Mouse (Mus musculus): ENCODE results near the gene Fgfr2. TPM values are rescaled to one million over a fixed set of nuclear protein-coding genes. Genes with fewer than 3 reads are reported as not detected.

Gene Fgfr2
- polyA plus RNA-seq, 1 experiment from 2014 or later = 17.2 TPM

DNA sequence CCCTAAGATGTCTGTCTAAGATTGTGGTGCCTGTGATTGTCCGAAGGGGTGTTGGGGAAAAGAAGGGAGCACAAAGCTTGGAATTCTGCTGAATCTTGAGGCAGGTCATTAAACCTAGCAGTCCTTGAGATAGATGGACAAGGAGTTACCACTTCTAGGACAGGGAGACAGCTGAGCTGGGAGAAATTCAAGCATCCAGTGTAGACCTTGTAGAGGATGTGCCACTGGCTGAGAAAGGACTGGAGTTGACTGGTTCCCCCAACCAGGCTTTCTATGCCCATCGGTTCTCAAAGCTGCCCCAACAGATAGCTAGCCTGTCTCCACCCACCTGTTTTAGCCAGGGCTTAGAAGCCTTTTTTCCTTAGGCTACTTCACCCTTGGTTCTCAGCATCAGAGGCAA lies 1576.7 kb downstream of the Fgfr2 start:
- Histone ChIP-seq H3K27me3 (peaks cover 98% of the 10 kb centered on the region), H3K27ac (no peak overlapping the region), H3K4me1 (replicated peaks) (peaks cover 31% of the 10 kb centered on the region), H3K4me2 (no peak overlapping the region), H3K9ac (no peak overlapping the region), H3K9me3 (replicated peaks) (no peaks in the 10 kb centered on the region), H3K4me3 (no peak overlapping the region), H3K36me3 (no peaks in the 10 kb centered on the region)
- WGBS = 0% methylated on average over 2 of the region's 2 CpGs
- no peak for ATAC-seq (replicated peaks; ENCODE audit: insufficient number of reproducible peaks, insufficient read depth, low FRiP score, low read depth)

DNA sequence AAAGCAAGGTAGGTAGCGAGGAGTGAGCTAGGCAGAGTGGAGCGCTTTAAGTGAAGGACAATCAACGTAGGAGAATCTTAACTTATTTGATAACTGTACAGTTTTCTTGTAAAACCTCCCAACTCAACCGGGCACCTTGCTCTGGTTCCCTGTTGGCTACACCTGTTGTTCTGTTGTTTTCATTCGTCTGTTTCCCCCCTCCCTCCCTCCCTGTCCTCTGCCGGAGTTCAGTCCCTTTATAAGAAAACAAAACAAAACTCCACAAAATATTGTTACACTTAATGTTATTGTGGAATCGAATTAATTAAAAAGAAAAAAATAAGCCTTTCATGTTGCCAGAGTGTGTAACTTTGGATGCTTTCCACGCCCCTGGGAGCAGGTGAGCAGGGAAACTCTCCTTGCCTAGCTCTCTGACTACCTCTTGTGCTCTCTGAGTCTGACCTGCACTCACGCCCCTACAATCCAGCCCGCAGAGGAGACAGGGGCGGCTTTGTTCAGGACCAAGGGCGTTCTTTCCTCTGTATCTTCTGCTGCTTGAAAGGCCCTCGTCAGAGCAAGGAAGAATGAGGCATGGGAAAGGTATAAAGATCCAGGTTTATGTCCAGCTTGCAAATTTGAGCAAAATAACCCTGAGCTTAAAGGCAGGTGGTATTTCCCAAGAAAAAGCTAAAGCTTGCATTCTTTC lies 1577.3 kb downstream of the Fgfr2 start:
- ATAC-seq (replicated peaks; ENCODE audit: insufficient number of reproducible peaks, insufficient read depth, low FRiP score, low read depth) = no peak
- Histone ChIP-seq H3K4me2 (no peak overlapping the region), H3K4me3 (no peak overlapping the region), H3K27ac (no peak overlapping the region), H3K27me3 (peaks cover 98% of the 10 kb centered on the region), H3K4me1 (replicated peaks) (peaks cover 31% of the 10 kb centered on the region), H3K9me3 (replicated peaks) (no peaks in the 10 kb centered on the region), H3K36me3 (no peaks in the 10 kb centered on the region), H3K9ac (no peak overlapping the region)
- 4% methylated on average over 13 of the region's 13 CpGs for WGBS

DNA sequence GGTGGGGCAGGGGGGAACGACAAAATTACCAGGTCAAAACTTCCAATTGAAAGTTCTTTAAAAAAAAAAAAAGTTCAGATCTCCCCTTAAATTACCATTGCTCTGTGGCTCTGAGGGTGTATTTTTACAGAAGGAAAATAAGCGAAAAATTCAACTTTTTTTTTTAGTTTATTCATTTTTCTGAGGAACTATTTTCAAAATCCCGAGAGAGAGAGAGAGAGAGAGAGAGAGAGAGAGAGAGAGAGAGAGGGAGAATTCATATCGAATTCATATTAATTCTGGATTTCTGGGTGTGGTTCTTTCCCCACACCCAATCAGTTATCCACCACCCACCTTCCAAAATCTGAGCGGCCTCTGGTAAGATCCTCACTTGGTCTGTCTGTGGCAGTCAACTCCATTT lies 1578.3 kb downstream of the Fgfr2 start:
- H3K9me3 ChIP-seq (replicated peaks) = no peaks in the 10 kb centered on the region
- H3K4me3 ChIP-seq = peak overlapping the region; percentile 48; the same call in 1 of the 2 replicates
- ATAC-seq (replicated peaks; ENCODE audit: insufficient number of reproducible peaks, insufficient read depth, low FRiP score, low read depth) = no peak
- 4% methylated on average over 5 of the region's 5 CpGs for WGBS
- no peak overlapping the region for H3K9ac ChIP-seq
- H3K36me3 ChIP-seq = no peaks in the 10 kb centered on the region
- no peak overlapping the region for H3K27ac ChIP-seq
- peaks cover 31% of the 10 kb centered on the region for H3K4me1 ChIP-seq (replicated peaks)
- H3K4me2 ChIP-seq = no peak overlapping the region
- peaks cover 97% of the 10 kb centered on the region for H3K27me3 ChIP-seq

DNA sequence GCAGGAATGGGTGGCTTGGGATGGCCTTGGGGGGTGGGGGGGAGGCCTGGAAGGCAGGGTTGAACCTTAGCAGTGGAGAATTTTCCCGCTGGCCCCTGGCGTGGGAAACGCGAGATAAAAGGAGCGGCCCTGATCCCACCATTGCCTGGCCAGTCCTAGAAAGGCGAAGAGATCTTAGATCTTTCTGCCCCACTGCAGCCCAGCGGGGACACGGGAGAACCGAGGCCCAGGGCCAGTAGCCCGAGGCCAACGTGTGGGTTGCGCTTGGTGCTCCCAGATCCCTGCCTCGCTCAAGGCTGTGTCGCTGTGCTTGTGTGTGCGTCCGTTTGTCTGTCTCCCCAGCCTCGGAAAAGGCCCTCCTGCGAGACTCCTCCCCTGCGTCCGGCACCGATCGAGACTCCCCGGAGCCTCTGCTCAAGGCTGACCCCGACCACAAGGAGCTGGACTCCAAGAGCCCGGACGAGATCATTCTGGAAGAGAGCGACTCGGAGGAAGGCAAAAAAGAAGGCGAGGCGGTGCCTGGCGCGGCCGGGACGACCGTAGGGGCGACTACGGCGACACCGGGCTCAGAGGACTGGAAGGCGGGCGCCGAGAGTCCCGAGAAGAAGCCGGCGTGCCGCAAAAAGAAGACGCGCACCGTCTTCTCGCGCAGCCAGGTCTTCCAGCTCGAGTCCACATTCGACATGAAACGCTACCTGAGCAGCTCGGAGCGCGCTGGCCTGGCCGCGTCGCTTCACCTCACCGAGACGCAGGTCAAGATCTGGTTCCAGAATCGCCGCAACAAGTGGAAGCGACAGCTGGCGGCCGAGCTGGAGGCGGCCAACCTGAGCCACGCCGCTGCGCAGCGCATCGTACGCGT lies 1579.3 kb downstream of the Fgfr2 start:
- H3K36me3 ChIP-seq = no peaks in the 10 kb centered on the region
- WGBS = 2% methylated on average over 75 of the region's 75 CpGs
- peaks cover 99% of the 10 kb centered on the region for H3K27me3 ChIP-seq
- no peaks in the 10 kb centered on the region for H3K9me3 ChIP-seq (replicated peaks)
- peak overlapping the region; percentile 73 for H3K4me2 ChIP-seq
- ATAC-seq (replicated peaks; ENCODE audit: insufficient number of reproducible peaks, insufficient read depth, low FRiP score, low read depth) = no peak; the same call in 1 of the 2 replicates
- H3K4me1 ChIP-seq (replicated peaks) = peaks cover 31% of the 10 kb centered on the region
- H3K9ac ChIP-seq = no peak overlapping the region
- no peak overlapping the region for H3K27ac ChIP-seq
- H3K4me3 ChIP-seq = peak overlapping the region; percentile 48

DNA sequence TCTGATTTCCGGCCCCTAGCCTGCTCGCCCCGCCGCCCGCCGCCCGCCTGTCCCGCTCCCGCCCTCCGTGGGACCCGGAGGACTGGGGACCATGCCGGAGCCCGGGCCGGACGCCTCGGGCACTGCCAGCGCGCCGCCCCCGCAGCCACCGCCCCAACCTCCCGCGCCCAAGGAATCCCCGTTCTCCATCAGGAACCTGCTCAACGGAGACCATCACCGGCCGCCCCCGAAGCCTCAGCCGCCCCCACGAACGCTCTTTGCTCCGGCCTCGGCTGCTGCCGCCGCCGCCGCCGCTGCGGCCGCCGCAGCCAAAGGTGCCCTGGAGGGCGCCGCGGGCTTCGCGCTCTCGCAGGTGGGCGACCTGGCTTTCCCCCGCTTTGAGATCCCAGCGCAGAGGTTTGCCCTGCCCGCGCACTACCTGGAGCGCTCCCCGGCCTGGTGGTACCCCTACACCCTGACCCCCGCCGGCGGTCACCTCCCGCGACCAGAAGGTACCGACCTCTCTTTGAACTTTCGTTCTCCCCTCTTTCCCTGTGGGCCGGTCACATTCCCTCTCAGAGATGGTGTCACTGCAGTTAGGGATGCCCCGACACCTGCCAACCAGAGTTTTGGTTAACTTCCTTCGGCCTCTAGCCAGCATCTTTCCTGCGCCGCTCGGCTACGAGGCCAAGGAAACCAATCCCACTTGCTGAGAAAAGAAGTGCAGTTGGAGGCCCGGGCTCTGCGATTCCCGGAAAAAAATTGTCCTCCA lies 1580.1 kb downstream of the Fgfr2 start:
- Histone ChIP-seq H3K27me3 (peaks cover 99% of the 10 kb centered on the region), H3K9me3 (replicated peaks) (no peaks in the 10 kb centered on the region), H3K9ac (no peak overlapping the region), H3K4me2 (peak overlapping the region; percentile 73), H3K4me3 (peak overlapping the region; percentile 48), H3K27ac (no peak overlapping the region), H3K4me1 (replicated peaks) (peaks cover 31% of the 10 kb centered on the region), H3K36me3 (no peaks in the 10 kb centered on the region)
- ATAC-seq (replicated peaks; ENCODE audit: insufficient number of reproducible peaks, insufficient read depth, low FRiP score, low read depth) = no peak
- under 1% methylated on average over 71 of the region's 71 CpGs for WGBS

DNA sequence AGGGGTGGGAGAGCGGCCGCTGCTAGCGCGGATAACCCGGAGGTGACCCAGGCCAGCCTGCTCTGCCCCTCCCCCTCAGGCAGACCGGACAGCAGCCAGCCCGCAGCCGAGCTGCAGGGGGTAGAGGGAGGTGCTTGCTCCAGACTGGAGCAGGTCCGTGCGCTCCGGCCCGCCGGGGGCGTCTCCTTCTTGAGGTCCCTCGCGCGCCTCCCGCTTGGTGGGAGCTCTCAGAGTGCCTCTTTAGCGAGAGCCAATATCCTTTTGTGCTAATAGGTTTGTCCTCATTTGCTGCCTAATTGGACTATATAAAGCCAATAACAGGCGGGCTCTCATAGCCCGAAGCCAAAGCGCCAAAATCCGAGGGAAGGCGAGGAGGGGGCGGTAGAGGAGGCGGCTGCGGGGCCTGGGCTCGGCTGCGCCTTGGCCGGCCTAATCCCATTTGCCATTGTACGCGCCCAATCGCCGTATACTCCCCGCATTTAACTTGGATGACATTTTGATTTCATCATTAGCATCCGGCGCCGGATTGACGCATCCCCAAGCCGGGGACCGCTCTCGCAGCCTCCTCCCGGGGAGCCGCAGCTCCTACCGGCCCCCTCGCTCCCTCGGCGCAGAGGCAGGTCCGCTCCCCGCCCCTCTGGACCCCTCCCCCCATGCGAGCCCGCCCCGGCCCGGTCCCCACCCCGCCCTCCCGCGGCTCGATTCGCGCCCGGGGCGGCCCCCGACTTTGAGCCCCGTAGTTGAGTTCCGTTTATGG lies 1580.9 kb downstream of the Fgfr2 start, which contains the start of gene Hmx3:
TSS of gene Hmx3 (plus strand) at position 753 of the 757 bp plus-strand sequence.
- ATAC-seq (replicated peaks; ENCODE audit: insufficient number of reproducible peaks, insufficient read depth, low FRiP score, low read depth) = no peak
- H3K9ac ChIP-seq = no peak within 1 kb of the TSS
- H3K4me3 ChIP-seq = peak within 1 kb of the TSS; percentile 48
- H3K9me3 ChIP-seq (replicated peaks) = no peaks in the 10 kb centered on the region
- H3K4me2 ChIP-seq = peak within 1 kb of the TSS; percentile 73
- under 1% methylated on average over 54 of the region's 65 CpGs for WGBS
- H3K27ac ChIP-seq = no peak within 1 kb of the TSS
- H3K27me3 ChIP-seq = peaks cover 99% of the 10 kb centered on the region
- no peaks in the 10 kb centered on the region for H3K36me3 ChIP-seq
- peaks cover 31% of the 10 kb centered on the region for H3K4me1 ChIP-seq (replicated peaks)

DNA sequence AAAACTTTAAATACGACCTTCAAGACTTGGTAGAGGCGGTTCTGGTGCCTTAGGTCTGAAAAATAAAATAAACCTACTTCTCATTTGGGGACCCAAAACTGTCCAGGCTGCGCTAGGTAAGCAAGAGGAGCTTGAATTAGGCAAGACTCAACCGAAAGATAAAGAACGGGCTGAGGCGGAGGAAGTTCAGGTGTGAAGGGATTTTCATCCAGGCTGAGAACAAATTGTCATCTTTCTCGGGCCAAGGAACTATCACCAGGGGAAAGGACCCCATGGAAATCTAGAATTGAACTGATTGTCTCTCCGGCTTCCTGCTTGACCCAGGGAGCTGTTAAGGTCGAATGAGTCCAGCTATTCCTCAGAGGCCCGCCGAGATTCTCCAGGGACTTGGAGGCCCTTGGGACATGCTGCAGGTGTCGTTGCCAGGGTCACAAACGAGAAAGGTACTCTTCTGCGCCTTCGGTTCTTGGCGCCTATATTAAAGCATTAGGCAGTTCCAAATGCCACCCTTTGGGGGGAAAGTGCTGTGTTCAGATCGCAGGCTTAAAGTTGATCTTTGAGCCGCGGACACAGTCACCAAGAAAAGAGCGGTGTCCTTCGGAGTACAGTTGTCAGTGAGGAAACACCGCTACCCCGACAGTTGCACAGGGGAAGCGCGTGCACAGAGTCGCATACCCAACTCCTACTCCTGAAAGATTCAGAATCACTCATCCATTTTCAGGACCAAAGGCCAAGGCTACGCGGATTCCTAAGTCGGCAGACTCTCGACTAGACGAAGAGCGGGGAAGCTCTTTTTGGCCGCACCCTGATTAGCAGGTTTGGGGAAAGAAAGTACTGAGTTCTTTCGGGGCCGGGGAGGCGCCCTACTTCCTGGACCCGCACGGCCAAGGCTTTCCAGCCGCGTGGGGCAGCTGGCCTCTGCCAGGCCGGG lies 1581.7 kb downstream of the Fgfr2 start:
- no peaks in the 10 kb centered on the region for H3K9me3 ChIP-seq (replicated peaks)
- H3K36me3 ChIP-seq = no peaks in the 10 kb centered on the region
- no peak overlapping the region for H3K27ac ChIP-seq
- peak overlapping the region; percentile 48 for H3K4me3 ChIP-seq
- H3K27me3 ChIP-seq = peaks cover 97% of the 10 kb centered on the region
- H3K4me1 ChIP-seq (replicated peaks) = peaks cover 31% of the 10 kb centered on the region
- no peak for ATAC-seq (replicated peaks; ENCODE audit: insufficient number of reproducible peaks, insufficient read depth, low FRiP score, low read depth)
- 2% methylated on average over 41 of the region's 41 CpGs for WGBS
- peak overlapping the region; percentile 73 for H3K4me2 ChIP-seq
- H3K9ac ChIP-seq = no peak overlapping the region

DNA sequence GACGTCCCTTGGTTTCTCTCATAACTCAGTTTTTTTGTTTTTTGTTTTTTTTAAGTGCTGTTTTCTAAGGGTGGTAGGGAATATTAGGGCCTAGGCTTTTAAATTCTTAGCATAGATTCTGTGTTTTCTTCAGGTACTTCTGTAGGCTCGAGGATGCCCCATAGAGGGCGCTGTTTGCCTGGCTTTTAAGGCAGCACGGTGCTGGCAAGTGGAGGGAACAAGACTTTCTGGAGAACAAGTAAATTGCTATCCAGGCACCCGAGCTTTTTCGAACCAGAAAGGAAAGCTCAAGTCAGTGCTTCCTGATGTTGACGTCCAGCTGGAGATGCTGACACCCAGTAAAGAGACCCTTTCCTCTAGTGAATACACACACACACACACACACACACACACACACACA lies 1583.2 kb downstream of the Fgfr2 start:
- Histone ChIP-seq H3K36me3 (no peaks in the 10 kb centered on the region), H3K4me3 (no peak overlapping the region), H3K4me1 (replicated peaks) (peaks cover 31% of the 10 kb centered on the region), H3K4me2 (no peak overlapping the region), H3K27ac (no peak overlapping the region), H3K9me3 (replicated peaks) (no peaks in the 10 kb centered on the region), H3K9ac (no peak overlapping the region), H3K27me3 (peaks cover 89% of the 10 kb centered on the region)
- 0% methylated on average over 7 of the region's 7 CpGs for WGBS
- ATAC-seq (replicated peaks; ENCODE audit: insufficient number of reproducible peaks, insufficient read depth, low FRiP score, low read depth) = no peak

DNA sequence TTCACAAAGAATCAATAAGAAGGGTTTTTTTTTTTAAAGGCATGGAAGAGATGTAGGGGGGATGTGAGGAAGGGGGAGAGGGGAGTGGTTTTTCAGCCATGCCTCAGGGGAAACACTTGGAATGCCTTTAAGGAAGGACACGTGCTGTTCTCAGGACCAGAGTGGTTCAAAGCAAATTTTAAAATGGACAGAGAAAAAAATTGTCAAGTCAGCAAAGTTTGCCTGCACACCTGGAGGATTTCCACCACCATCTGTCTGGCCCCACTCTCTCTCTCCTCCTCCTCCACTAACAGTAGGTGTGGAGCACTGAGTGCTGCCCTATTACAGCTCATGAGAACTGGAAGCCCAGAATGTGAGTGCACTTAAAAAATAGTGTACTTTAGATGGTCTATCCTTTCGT lies 1619.4 kb downstream of the Fgfr2 start:
- WGBS = 67% methylated on average over 2 of the region's 2 CpGs

DNA sequence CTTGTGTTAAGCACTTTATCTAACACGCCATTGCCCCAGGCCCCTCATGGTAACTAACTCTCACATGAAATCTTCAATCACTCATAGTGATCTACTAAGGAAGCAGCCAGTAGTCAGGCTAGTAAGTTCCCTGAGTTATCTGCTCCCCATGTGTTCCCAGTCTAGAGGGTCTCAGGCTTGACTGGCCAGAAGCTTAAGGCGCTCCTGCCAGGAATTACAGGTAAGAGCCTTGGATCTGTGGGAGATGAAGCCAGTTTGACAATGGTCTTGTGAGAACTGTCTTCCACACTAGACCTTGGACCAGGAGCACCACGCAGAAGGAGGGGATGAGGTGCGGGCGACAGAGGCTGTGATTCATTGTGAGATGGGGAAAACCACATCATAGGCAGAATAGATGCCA lies 1644.7 kb downstream of the Fgfr2 start:
- Histone ChIP-seq H3K4me2 (no peak overlapping the region), H3K9ac (no peak overlapping the region), H3K4me3 (no peak overlapping the region), H3K9me3 (replicated peaks) (no peaks in the 10 kb centered on the region), H3K36me3 (no peaks in the 10 kb centered on the region), H3K27ac (no peak overlapping the region), H3K27me3 (no peaks in the 10 kb centered on the region), H3K4me1 (replicated peaks) (no peaks in the 10 kb centered on the region)
- no peak for ATAC-seq (replicated peaks; ENCODE audit: insufficient number of reproducible peaks, insufficient read depth, low FRiP score, low read depth)
- WGBS = 86% methylated on average over 5 of the region's 5 CpGs

More for the DNA sequence above, 1619.4 kb downstream of the Fgfr2 start:
- H3K4me2 ChIP-seq = no peak overlapping the region
- no peaks in the 10 kb centered on the region for H3K27me3 ChIP-seq
- no peaks in the 10 kb centered on the region for H3K36me3 ChIP-seq
- no peak overlapping the region for H3K4me3 ChIP-seq
- no peak overlapping the region for H3K9ac ChIP-seq
- H3K27ac ChIP-seq = no peak overlapping the region
- ATAC-seq (replicated peaks; ENCODE audit: insufficient number of reproducible peaks, insufficient read depth, low FRiP score, low read depth) = no peak
- H3K9me3 ChIP-seq (replicated peaks) = no peaks in the 10 kb centered on the region
- H3K4me1 ChIP-seq (replicated peaks) = no peaks in the 10 kb centered on the region
